Mouse (Mus musculus) heart, adult 2 months (tissue): ENCODE data around the gene Gm49661. TPM values are rescaled to one million over a fixed set of nuclear protein-coding genes. Genes with fewer than 3 reads are reported as not detected.

ENCODE experiments used
- DNase-seq, 2 experiments: peaks; one replicate each; pipeline ENCODE4 v3.0.0; 2021
- H3K27ac ChIP-seq: fragments of 200-600 bp; 2 replicates; pipeline ENCODE4 v1.8.1; 2022
- H3K27me3 ChIP-seq: fragments of 200-500 bp; 2 replicates; pipeline ENCODE4 v1.6.1; 2012; ENCODE audit warnings: mild to moderate bottlenecking, low read length, inconsistent platforms, mixed read lengths; ENCODE audit not compliant: control insufficient read depth, insufficient read depth
- H3K36me3 ChIP-seq: fragments of 200-500 bp; 2 replicates; pipeline ENCODE4 v1.6.1; 2012; ENCODE audit warnings: low read length, inconsistent platforms; ENCODE audit not compliant: control insufficient read depth, insufficient read depth
- H3K4me1 ChIP-seq: fragments of 200-500 bp; 2 replicates; pipeline ENCODE4 v1.6.1; 2011; ENCODE audit warnings: low read length; ENCODE audit not compliant: control insufficient read depth, insufficient read depth
- H3K4me3 ChIP-seq: fragments of 200-600 bp; 2 replicates; pipeline ENCODE4 v1.8.1; 2022
- H3K79me2 ChIP-seq: fragments of 200-500 bp; replicated peaks from 2 replicates; pipeline ENCODE4 v1.6.1; 2012; ENCODE audit warnings: mild to moderate bottlenecking, inconsistent platforms, low read length, moderate library complexity, mixed read lengths; ENCODE audit not compliant: control insufficient read depth, insufficient read depth
- H3K9ac ChIP-seq: fragments of 200-500 bp; 2 replicates; pipeline ENCODE4 v1.6.1; 2012; ENCODE audit warnings: low read depth, mild to moderate bottlenecking, control low read depth, inconsistent platforms, low read length, mixed read lengths
- CTCF ChIP-seq: fragments of 200-600 bp; IDR thresholded peaks from 2 replicates; pipeline ENCODE4 v1.8.1; 2022; ENCODE audit warnings: antibody characterized with exemption, mild to moderate bottlenecking, moderate library complexity
- EP300 ChIP-seq: fragments of 200-500 bp; IDR thresholded peaks from 2 replicates; pipeline ENCODE4 v1.6.1; 2011; ENCODE audit warnings: low read depth, low read length, control low read depth; ENCODE audit not compliant: insufficient read depth
- POLR2A ChIP-seq: fragments of 200-500 bp; IDR thresholded peaks from 2 replicates; pipeline ENCODE4 v1.6.1; 2011; ENCODE audit warnings: mild to moderate bottlenecking, low read depth, low read length, control low read depth; ENCODE audit not compliant: insufficient read depth
- WGBS: fragments of 180-500 bp; shearing (Covaris S2); methylation state at CpG from one replicate; pipeline ENCODE4 v1.1.7; 2018; 5-methylcytosine and 5-hydroxymethylcytosine counted together
- intact Hi-C: fragments of 180-260 bp; cut with DNase I; formaldehyde crosslinking; loops from one replicate; pipeline ENCODE4 v1.15.1; 2025
- polyA plus RNA-seq: library from polyadenylated mRNA; depleted of rRNA; stranded (reverse); fragments of >200 nt; gene quantifications from 2 replicates; pipeline ENCODE4 v1.2.3, GENCODE M21; 2012
- total RNA-seq, 2 experiments: library from RNA; stranded (reverse); gene quantifications; 2 replicates each; pipeline ENCODE4 v1.2.3; 2021

Gm49661 gene
- total and polyA plus RNA-seq, 3 experiments = 1.3 to 2.1 TPM; not detected in 1

GRCm38 (mm10) chr8:84947241-84947545 is 22.0 kb downstream of the Gm49661 start:
- Histone ChIP-seq H3K27ac (no peak overlapping the region), H3K79me2 (no peaks in the 10 kb centered on the region), H3K4me1 (no peaks in the 10 kb centered on the region; the same call in 1 of the 2 replicates), H3K9ac (no peak overlapping the region), H3K36me3 (no peaks in the 10 kb centered on the region), H3K4me3 (no peak overlapping the region), H3K27me3 (peaks cover 8% of the 10 kb centered on the region)
- intact Hi-C loops = no loop called here
- DNase-seq = peak in 1 of 2 experiments; percentile 69
- TF ChIP-seq CTCF (0 out of 2 replicates have a peak, but pooled peaks have one; percentile 0), EP300 (0 out of 2 replicates have a peak, but pooled peaks have one; percentile 33), POLR2A (no peak)
- WGBS = 18% methylated on average over 9 of the region's 9 CpGs

GRCm38 (mm10) chr8:84946528-84947240 is 22.5 kb downstream of the Gm49661 start, which contains the start of gene Rtbdn:
Gene Rtbdn, plus strand, starts transcription at chr8:84946991.
- Histone ChIP-seq H3K79me2 (no peaks in the 10 kb centered on the region), H3K27me3 (peaks cover 8% of the 10 kb centered on the region), H3K4me1 (no peaks in the 10 kb centered on the region; the same call in 1 of the 2 replicates), H3K27ac (no peak within 1 kb of the TSS), H3K36me3 (no peaks in the 10 kb centered on the region), H3K4me3 (0 out of 2 replicates have a peak within 1 kb of the TSS, but pooled peaks have one; percentile 22), H3K9ac (no peak within 1 kb of the TSS)
- intact Hi-C loops = no loop called here
- WGBS = 11% methylated on average over 17 of the region's 17 CpGs
- TF ChIP-seq CTCF = peak; percentile 35
- no peak for TF ChIP-seq EP300
- TF ChIP-seq POLR2A = no peak
- DNase-seq = no peak

- H3K27ac ChIP-seq = no peak overlapping the region
- no peaks in the 10 kb centered on the region; the same call in 1 of the 2 replicates for H3K4me1 ChIP-seq
- TF ChIP-seq POLR2A (no peak), CTCF (peak; percentile 33), EP300 (no peak)
- no peak for DNase-seq
- 1% methylated on average over 52 of the region's 67 CpGs for WGBS
- H3K27me3 ChIP-seq = peaks cover 8% of the 10 kb centered on the region
- intact Hi-C loops = no loop called here
- H3K79me2 ChIP-seq = no peaks in the 10 kb centered on the region
- no peak overlapping the region for H3K9ac ChIP-seq
- no peaks in the 10 kb centered on the region for H3K36me3 ChIP-seq
- H3K4me3 ChIP-seq = 0 out of 2 replicates have a peak overlapping the region, but pooled peaks have one; percentile 22
Measured at GRCm38 (mm10) chr8:84945633-84946527, 23.4 kb downstream of the Gm49661 start.

GRCm38 (mm10) chr8:84945235-84945632 is 24.0 kb downstream of the Gm49661 start:
- no peak for TF ChIP-seq POLR2A
- TF ChIP-seq EP300 = no peak
- no peak for TF ChIP-seq CTCF
- H3K9ac ChIP-seq = no peak overlapping the region
- H3K27ac ChIP-seq = no peak overlapping the region
- no peak for DNase-seq
- WGBS = 8% methylated on average over 11 of the region's 11 CpGs
- H3K4me3 ChIP-seq = no peak overlapping the region
- H3K4me1 ChIP-seq = no peaks in the 10 kb centered on the region; the same call in 1 of the 2 replicates
- intact Hi-C loops = no loop called here
- no peaks in the 10 kb centered on the region for H3K79me2 ChIP-seq
- H3K27me3 ChIP-seq = peaks cover 8% of the 10 kb centered on the region
- H3K36me3 ChIP-seq = no peaks in the 10 kb centered on the region

GRCm38 (mm10) chr8:84944478-84945160 is 24.6 kb downstream of the Gm49661 start:
- peak in 1 of 2 experiments; percentile 36 for DNase-seq
- TF ChIP-seq CTCF (no peak), POLR2A (no peak), EP300 (no peak)
- H3K27me3 ChIP-seq = peaks cover 8% of the 10 kb centered on the region
- intact Hi-C loops = no loop called here
- H3K79me2 ChIP-seq = no peaks in the 10 kb centered on the region
- 5% methylated on average over 26 of the region's 26 CpGs for WGBS
- H3K36me3 ChIP-seq = no peaks in the 10 kb centered on the region
- no peak overlapping the region for H3K4me3 ChIP-seq
- no peak overlapping the region for H3K9ac ChIP-seq
- H3K4me1 ChIP-seq = no peaks in the 10 kb centered on the region; the same call in 1 of the 2 replicates
- H3K27ac ChIP-seq = no peak overlapping the region
